Mouse (Mus musculus) embryonic stem cell, embryonic (primary cell): ENCODE results near the gene Tmcc1.

Experiments
- CTCF ChIA-PET, 4 experiments: fragments of 300-600 bp in 2 of 4; fragments of 350-600 bp in 2 of 4; sonication (Branson Sonifier 250); formaldehyde crosslinking; loops; one replicate each; lab custom pipeline; 2022; ENCODE audit warnings: inconsistent platforms in 2 of 4; lab: Charles Lee
- POLR2A ChIA-PET, 4 experiments: fragments of 300-600 bp in 2 of 4; fragments of 350-600 bp in 2 of 4; sonication (Branson Sonifier 250); formaldehyde crosslinking; loops; one replicate each; lab custom pipeline; 2022; ENCODE audit warnings: antibody characterized with exemption in 4 of 4, inconsistent platforms in 1 of 4; lab: Charles Lee

Tmcc1 gene

DNA sequence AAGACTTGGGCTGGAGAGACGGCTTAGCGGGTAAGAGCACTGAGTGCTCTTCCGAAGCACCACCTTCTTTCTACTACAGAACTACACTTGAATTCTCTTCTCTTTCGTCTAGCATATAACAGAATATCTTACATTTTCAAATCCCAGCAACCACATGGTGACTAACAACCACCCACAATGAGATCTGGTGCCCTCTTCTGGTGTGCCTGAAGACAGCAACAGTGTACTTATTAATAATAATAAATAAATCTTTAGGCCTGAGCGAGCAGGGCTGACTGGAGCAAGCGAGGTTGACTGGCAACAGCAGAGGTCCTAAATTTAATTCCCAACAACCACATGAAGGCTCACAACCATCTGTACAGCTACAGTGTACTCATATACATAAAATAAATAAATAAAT lies 76.7 kb downstream of the Tmcc1 start:
- ChIA-PET CTCF (interaction anchor here in 2 of 4 experiments (0.6 to 1.2 kb wide), 2 partner anchors 11 to 104 kb away, joined by 5 to 8 read pairs; no protein-coding TSS in a partner anchor), POLR2A (interaction anchor here in 1 of 4 experiments (0.6 to 0.7 kb wide), 2 partner anchors 9 to 111 kb away, joined by 3 to 4 read pairs; no protein-coding TSS in a partner anchor)

DNA sequence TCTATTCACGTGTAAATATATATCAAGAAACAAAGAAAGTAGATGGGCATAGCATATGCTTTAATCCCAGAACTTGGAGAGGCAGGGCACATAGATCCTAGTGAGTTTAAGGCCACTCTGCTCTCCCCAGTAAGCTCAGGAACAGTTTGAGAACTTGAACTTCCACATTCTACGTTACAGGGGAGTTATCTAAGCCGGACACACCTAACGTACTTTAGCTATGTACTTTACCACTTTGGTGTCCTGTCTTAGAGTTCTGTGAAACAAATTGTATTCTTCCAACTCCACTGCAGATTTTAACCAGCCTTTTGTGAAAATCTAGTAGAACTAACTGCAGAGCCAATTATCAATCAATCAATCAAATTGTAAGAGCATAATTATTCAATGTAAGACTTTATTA lies 82.7 kb downstream of the Tmcc1 start:
- POLR2A ChIA-PET = interaction anchor here in 1 of 4 experiments (0.9 kb wide), 1 partner anchor 21 kb away, joined by 3 read pairs; no protein-coding TSS in a partner anchor
- CTCF ChIA-PET = interaction anchor here in 1 of 4 experiments (0.6 kb wide), 1 partner anchor 914 kb away, joined by 4 read pairs; no protein-coding TSS in a partner anchor

DNA sequence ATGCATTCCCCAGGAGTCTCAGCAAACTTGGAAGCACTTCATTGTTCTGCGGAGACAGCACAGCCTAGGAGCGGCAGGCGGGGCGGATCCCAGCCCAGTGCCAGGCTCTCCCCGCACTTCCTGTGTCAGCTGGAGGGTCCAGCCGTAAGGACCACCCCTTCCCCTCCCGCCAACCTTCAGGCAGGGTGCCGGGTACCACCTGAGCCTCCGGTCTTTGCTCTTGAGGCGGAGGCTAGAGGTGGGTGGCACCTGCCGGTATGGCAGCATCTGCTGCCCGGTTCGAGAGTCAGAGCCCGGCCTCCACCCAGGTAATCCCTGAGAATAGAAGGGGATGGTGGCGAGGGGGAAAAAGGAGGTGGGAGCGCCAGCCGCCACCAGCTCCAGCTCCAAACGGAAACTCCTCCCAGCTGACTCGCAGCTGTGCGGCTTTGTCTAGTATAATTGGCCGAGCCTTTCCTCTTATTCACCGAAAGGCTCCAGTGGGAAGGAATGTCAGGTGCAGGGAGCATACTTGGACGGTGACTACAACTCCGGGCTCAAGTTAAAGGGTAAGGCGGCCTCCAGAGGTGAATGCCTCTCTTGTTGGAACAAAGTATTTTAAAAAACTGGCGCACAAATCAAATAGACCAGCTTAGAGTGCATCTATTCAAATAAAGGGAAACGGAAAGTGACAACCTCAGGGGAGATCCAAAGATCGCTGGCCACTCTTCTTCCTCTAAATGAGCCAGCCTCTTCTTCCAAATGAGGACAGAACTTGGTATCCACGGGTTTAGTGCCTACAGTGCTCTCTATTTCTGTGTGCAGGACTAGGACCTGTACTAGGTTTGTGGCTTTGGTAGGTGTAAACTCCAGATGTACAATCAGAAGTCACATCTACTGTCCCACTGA lies 85.6 kb downstream of the Tmcc1 start:
- CTCF ChIA-PET = interaction anchor here in 1 of 4 experiments (0.6 kb wide), 2 partner anchors 67 to 418 kb away, joined by 5 read pairs; no protein-coding TSS in a partner anchor

DNA sequence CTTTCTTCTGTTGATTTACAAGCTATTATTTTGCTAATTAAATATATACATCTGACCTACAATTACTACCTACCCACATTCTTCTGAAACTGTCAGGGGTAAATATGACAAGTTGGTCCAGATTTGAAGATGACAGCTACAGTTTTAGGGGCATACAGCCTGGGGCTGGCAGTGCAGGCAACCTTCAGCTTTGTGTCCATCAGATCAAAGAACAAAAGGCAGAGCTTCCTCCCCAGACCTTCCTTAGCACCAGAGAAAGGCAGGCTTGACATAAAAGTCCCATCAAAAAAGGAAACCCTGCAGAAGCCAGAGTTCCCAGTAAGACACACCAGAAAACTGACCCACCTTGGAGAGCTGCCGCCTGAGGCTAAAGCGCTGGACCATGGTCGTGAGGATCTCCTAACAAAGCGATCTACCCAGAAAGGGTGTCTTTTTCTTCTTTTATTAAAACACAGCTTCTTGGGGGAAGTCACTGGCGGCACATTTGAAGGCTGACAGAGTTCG lies 86.3 kb downstream of the Tmcc1 start:
- CTCF ChIA-PET = interaction anchor here in 2 of 4 experiments (0.6 to 0.8 kb wide), 3 partner anchors 14 to 417 kb away, joined by 4 to 5 read pairs (median 4); no protein-coding TSS in a partner anchor
- POLR2A ChIA-PET = interaction anchor here in 2 of 4 experiments (0.5 to 1.7 kb wide), 12 partner anchors 8 to 268 kb away, joined by 3 to 6 read pairs (median 4); partner anchors contain the start of genes Efcab12 (in 1 of the 2) and Washc2 (in 1 of the 2)

More for the DNA sequence above, 85.6 kb downstream of the Tmcc1 start:
- POLR2A ChIA-PET = interaction anchor here in 2 of 4 experiments (0.5 to 1.7 kb wide), 12 partner anchors 9 to 269 kb away, joined by 3 to 6 read pairs (median 3); partner anchors contain the start of gene Efcab12 (in 1 of the 2)

DNA sequence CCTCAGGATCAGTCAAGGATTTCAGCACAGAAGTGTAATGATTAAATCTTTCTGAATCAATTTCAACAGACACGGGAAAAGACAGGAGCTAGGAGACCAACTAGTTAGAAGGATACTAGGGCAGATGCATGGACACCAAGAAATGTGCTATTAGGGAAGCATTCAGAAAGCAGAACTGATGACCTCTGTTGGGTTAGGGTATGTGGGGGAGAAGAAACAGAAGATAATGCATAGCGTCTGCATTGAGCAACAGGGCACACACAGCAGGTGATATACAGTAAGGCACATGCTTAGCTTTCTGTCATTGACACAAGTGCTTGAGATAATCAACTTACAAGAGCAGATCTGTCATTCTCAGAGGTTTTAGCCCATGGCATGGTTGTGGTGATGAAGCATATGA lies 95.7 kb downstream of the Tmcc1 start:
- POLR2A ChIA-PET = interaction anchor here in 2 of 4 experiments (0.6 to 1.1 kb wide), 2 partner anchors 84 to 110 kb away, joined by 3 read pairs; partner anchors contain the start of gene Washc2 (in 1 of the 2)
- CTCF ChIA-PET = no interaction called here

DNA sequence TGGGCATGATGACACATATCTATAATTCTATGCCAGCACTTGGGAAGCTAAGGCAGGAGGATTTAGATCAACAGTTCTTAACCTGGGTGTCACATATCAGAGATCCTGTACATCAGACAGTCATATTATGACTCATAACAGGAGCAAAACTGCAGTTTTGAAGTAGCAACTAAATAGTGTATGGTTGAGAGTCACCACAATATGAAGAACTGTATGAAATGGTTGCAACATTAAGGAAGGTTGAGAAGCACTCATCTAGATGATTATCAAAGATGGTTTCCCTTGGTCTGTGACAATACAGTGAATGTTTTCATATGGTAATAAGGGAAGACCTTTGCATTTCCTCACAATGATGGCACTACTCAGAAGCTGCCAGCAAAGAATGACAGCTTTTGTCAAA lies 103.9 kb downstream of the Tmcc1 start:
- ChIA-PET CTCF (no interaction called here), POLR2A (interaction anchor here in 1 of 4 experiments (1.3 to 1.8 kb wide), 3 partner anchors 10 to 45 kb away, joined by 3 to 4 read pairs (median 4); no protein-coding TSS in a partner anchor)

DNA sequence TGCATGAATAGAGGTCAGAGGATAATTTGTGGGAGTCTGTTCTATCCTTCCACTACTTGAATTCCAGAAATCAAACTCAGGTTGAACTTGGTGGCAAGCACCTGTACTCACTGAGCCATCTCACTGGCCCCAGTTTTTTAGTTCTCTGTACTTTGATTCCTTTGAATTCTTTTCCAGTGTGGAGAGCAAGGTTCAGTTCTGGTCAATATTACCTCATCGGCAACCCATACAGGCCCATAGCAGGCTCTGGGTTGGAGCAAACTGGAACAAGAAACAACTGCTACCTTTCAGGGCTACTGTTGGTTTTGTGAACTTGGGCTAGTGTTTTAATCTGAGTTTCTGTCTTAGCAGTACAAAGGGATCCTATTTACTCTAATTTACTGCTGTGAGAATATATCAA lies 107.2 kb downstream of the Tmcc1 start:
- CTCF ChIA-PET = no interaction called here
- POLR2A ChIA-PET = no interaction called here

DNA sequence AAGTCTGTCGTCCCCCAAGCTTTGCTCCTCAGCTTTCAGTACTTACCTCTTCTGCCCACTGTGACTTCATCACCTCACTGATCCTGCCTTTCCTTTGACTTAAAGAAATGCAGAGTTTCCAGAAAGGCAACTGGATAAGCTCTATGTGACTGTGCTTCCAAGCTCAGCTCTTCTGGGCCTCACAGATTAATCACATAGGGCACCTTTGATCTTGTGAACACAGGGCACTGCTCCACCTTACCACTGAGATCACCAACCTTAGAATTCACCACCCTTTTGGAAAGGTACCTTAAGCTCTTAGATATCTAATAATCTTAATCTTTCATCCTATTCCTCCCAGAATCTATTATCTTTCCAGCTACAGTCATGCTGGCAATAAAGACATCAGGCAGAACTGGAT lies 111.0 kb downstream of the Tmcc1 start:
- ChIA-PET POLR2A (interaction anchor here in 1 of 4 experiments (1.4 kb wide), 1 partner anchor 11 kb away, joined by 3 read pairs; no protein-coding TSS in a partner anchor), CTCF (interaction anchor here in 1 of 4 experiments (0.6 kb wide), 1 partner anchor 15 kb away, joined by 3 read pairs; no protein-coding TSS in a partner anchor)

DNA sequence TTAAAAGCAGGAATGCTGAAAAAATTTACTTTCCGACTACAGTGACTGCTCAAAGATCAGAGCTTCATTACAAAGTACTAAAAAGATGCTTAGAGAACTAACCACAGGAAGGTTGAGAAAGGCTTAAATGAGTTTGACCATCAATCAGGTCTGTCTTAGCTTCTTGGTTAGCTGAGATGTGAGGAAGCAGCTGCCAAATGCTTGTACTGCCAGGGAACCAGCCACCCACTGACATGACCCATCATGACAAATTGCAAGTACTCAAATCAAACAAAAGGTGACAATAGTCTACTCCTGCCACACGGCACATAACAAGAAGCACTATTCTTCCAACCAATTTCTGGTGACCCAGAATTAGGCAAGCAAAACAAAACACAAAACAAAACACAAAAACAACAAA lies 111.9 kb downstream of the Tmcc1 start:
- CTCF ChIA-PET = no interaction called here
- POLR2A ChIA-PET = interaction anchor here in 1 of 4 experiments (1.2 to 1.4 kb wide), 2 partner anchors 10 to 12 kb away, joined by 3 read pairs; no protein-coding TSS in a partner anchor

DNA sequence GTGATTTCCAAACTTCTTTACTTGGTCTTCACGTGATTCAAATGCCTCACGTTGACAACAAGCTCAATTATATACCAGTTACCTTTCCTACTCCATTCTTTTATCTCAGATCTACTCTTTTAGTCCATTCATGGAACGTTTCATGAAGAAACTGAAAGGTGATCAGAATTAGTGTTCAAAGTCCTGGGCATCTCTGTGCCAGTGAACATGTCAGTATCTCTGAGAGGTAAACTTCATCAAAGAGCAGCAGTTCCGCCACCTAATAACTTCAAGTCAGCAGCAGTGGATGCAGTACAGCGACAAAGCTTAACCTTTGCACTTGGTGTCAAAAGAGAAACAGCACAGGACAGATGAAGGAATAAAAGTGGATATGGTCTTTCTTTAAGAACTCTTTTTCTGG lies 112.5 kb downstream of the Tmcc1 start:
- POLR2A ChIA-PET = interaction anchor here in 1 of 4 experiments (1.2 to 1.4 kb wide), 2 partner anchors 10 to 12 kb away, joined by 3 read pairs; no protein-coding TSS in a partner anchor
- CTCF ChIA-PET = interaction anchor here in 1 of 4 experiments (0.7 kb wide), 1 partner anchor 101 kb away, joined by 4 read pairs; no protein-coding TSS in a partner anchor

DNA sequence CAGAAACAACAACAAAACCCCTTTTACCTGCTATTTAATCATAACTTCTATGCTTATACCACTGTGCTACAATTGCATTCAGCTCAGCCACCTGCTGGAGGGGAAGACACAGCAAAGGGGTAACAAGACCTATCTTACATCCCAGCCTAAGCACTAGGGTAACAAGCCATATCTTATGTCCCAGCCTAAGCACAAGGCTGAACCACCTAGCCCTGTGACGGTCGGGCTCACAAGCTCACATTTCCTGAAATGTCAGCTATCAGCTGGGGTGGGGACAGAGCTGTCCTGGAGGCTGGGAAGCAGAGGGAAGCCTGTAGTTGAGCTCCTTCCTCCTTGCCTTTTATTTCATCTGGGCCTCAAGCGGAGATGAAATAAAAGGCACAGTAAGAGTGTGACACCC lies 115.7 kb downstream of the Tmcc1 start:
- POLR2A ChIA-PET = interaction anchor here in 1 of 4 experiments (0.7 to 2.5 kb wide), 2 partner anchors 10 to 98 kb away, joined by 3 to 11 read pairs; no protein-coding TSS in a partner anchor
- CTCF ChIA-PET = no interaction called here

DNA sequence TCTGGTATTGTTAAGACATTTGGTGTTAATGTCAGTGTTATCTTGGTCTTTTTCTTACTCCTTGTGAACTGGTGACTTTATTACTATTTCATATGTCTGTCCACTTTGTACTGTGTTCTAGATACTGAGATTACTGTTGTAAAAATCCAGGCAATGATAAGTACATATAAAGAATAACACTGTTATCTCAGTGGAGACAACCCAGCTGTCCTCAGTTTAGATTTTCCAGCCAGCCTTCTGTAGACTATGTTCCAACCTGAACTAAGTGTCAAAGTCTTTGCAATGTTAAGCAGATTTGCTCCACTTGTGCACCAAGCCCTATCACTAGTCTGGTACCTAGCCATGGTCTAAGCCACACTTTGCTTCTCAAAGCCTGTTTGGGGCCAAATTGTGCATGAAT lies 118.4 kb downstream of the Tmcc1 start:
- CTCF ChIA-PET = no interaction called here
- POLR2A ChIA-PET = no interaction called here

DNA sequence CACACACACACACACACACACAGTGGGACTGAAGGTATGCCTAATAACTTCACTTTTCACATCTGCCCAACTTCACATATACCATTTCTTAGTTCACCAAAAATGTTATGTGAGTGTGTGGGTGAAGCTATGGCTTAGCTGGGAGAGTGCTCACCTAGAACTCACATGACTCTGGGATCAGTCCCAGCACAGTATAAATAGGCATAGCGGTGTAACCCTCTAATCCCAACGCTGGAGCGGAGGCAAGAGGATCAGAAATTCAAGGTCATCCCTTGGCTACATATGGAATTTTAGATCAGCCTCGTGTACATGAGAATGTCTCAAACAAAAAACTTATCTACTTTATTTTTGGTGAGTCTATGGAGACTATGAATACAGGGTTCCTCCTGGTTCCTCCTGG lies 119.7 kb downstream of the Tmcc1 start:
- ChIA-PET CTCF (interaction anchor here in 1 of 4 experiments (0.5 kb wide), 1 partner anchor 339 kb away, joined by 4 read pairs; no protein-coding TSS in a partner anchor), POLR2A (no interaction called here)

DNA sequence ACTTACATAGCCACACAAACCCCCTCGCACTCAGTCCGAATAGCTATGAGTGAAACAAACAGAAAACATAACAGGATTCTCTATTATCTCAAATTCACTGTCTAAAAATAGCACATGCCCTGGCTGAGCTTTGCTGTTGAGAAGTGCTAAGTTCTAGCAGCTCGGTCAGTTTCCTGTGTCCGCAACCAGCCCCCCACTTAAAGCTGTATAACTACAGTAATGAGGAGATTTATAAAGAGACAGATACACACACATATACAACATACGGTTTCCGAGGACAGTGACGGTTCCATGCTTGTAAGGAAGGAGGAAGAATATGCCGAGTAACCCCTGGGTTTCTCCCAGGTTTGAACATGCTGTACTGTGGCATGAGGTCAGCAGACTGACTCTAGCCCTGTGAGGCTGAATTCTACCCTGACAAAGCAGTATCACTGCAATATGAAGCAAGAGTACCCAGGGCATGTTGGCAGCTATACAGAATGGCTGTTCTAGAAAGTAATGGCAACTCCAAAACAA lies 120.5 kb downstream of the Tmcc1 start:
- ChIA-PET CTCF (interaction anchor here in 1 of 4 experiments (0.6 kb wide), 1 partner anchor 16 kb away, joined by 8 read pairs; no protein-coding TSS in a partner anchor), POLR2A (interaction anchor here in 1 of 4 experiments (0.6 kb wide), 1 partner anchor 14 kb away, joined by 4 read pairs; no protein-coding TSS in a partner anchor)

DNA sequence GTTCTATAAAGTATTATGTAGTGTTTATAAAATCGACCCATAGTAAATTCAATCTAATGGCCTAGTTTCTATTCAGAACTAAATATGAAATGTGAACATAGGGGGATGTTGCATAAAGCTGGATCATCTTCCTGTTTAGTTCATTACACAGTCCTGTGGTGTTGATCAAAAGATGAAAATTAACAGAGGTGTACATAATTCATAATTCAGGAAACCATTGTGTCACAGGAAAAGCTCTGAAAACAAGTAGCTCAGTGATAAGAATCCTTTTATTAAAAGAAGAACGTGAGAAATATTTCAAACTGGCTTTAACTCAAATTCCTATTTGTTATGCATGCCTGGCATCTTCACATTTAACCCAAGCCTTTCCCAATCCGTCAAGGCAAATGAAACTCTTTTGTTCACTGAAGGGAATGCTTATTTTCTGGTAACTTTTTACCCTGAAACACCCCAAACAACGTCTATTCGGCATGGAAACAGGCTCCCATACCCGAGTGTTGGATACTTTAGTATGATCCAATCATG lies 121.0 kb downstream of the Tmcc1 start:
- POLR2A ChIA-PET = interaction anchor here in 1 of 4 experiments (0.6 kb wide), 1 partner anchor 13 kb away, joined by 4 read pairs; no protein-coding TSS in a partner anchor

DNA sequence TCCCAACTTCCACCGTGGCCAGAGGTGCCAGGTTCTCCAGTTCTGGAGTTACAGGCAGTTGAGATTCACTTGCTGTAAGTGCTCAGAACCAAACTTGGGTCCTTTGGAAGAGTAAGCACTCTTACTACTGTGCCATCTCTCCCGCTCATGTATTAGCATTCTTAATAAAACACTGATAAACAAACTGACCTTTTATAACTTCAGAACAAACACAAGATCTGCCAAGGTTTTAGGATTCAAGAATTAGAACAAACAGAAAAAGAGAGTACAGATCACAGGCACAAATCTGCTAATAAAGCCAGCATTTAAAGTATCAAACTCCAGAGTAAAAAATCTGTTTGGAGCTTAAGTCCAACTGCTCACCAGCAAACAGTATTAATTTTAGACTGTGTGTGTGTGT lies 121.5 kb downstream of the Tmcc1 start:
- ChIA-PET POLR2A (no interaction called here), CTCF (interaction anchor here in 1 of 4 experiments (0.6 kb wide), 1 partner anchor 126 kb away, joined by 6 read pairs; no protein-coding TSS in a partner anchor)

More for the DNA sequence above, 121.0 kb downstream of the Tmcc1 start:
- CTCF ChIA-PET = interaction anchor here in 1 of 4 experiments (0.6 kb wide), 1 partner anchor 15 kb away, joined by 8 read pairs; no protein-coding TSS in a partner anchor

DNA sequence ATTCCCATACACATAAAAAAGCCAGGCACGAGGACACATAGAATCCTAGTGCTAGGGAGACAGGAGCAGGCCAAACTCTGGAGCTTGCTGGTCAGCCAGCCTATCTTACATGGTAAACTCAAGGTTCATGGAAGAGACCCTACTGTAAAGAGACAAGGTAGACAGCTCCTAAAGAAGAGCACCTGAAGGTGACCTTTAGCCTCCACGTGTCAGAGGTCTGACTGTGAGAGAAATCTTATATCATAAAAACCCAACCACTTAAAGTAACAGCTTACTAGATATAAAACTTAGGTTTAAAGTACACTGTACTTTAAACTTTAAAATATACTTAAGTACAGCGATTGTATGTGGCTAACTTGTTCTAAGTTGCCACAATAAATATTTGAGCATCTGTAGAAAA lies 122.7 kb downstream of the Tmcc1 start:
- POLR2A ChIA-PET = interaction anchor here in 1 of 4 experiments (0.9 to 1.0 kb wide), 2 partner anchors 11 to 112 kb away, joined by 3 read pairs; no protein-coding TSS in a partner anchor
- CTCF ChIA-PET = no interaction called here

DNA sequence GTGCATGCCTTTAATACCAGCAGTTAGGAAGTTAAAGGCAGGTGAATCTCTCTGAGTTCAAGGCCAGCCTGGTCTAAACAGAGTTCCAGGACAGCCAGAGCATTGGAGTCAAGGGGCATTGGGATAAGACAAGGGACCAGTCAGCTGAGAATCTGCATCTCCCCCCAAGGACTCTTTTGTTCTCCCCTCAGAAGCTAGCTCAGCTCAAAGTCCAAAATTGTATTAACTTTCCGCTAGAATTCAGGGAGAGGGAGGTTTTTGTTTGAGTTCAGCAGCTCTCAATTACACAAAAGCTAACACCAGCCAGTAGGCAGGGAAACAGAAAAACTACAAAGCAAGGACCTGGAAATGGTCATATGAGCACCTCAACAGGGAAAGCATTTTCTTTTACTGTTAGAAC lies 129.8 kb downstream of the Tmcc1 start:
- ChIA-PET CTCF (no interaction called here), POLR2A (interaction anchor here in 1 of 4 experiments (1.7 kb wide), 1 partner anchor 9 kb away, joined by 3 read pairs; no protein-coding TSS in a partner anchor)
